Mouse (Mus musculus) lung, embryonic 16.5 days (tissue): ENCODE data around the gene B4galt1. TPM values are rescaled to one million over a fixed set of nuclear protein-coding genes. Genes with fewer than 3 reads are reported as not detected.

ENCODE experiments used
- ATAC-seq: fragments of 200-750 bp; cut with Nextera tagmentation; 2 replicates; pipeline ENCODE4 v1.8.0; 2017; ENCODE audit warnings: low read depth, mild to moderate bottlenecking, moderate library complexity
- H3K27ac ChIP-seq: fragments of 300-500 bp; sonication (generic); 2 replicates; pipeline ENCODE4 v1.5.1; 2014; ENCODE audit warnings: mild to moderate bottlenecking, control low read depth, low read length
- H3K27me3 ChIP-seq: fragments of 300-500 bp; sonication (generic); 2 replicates; pipeline ENCODE4 v1.6.1; 2014; ENCODE audit warnings: low read depth, low read length, mixed read lengths; ENCODE audit not compliant: control insufficient read depth, insufficient read depth
- H3K36me3 ChIP-seq: fragments of 300-500 bp; sonication (generic); 2 replicates; pipeline ENCODE4 v1.6.1; 2014; ENCODE audit warnings: low read length; ENCODE audit not compliant: control insufficient read depth, insufficient read depth
- H3K4me1 ChIP-seq: fragments of 300-500 bp; sonication (generic); replicated peaks from 2 replicates; pipeline ENCODE4 v1.6.1; 2014; ENCODE audit warnings: low read length, mixed read lengths; ENCODE audit not compliant: control insufficient read depth, insufficient read depth
- H3K4me2 ChIP-seq: fragments of 300-500 bp; sonication (generic); 2 replicates; pipeline ENCODE4 v1.6.1; 2014; ENCODE audit warnings: low read depth, low read length, control low read depth
- H3K4me3 ChIP-seq: fragments of 300-500 bp; sonication (generic); 2 replicates; pipeline ENCODE4 v1.5.1; 2014; ENCODE audit warnings: mild to moderate bottlenecking, low read length, control low read depth
- H3K9ac ChIP-seq: fragments of 300-500 bp; sonication (generic); 2 replicates; pipeline ENCODE4 v1.6.1; 2014; ENCODE audit warnings: low read length, control low read depth
- H3K9me3 ChIP-seq: fragments of 300-500 bp; sonication (generic); 2 replicates; pipeline ENCODE4 v1.6.1; 2016; ENCODE audit warnings: low read length; ENCODE audit not compliant: control insufficient read depth
- WGBS: fragments of 180-500 bp; shearing (Covaris S2); extraction: QIAGEN DNeasy Blood & Tissue Kit; methylation state at CpG from one replicate; pipeline ENCODE4 v1.1.7; 2014; 5-methylcytosine and 5-hydroxymethylcytosine counted together
- polyA plus RNA-seq: library from polyadenylated mRNA; unstranded; fragments of >200 nt; fragmentation: Nextera tagmentation; extraction: Ambion mirVana; gene quantifications from 2 replicates; pipeline ENCODE4 v1.2.1, GENCODE M21; 2015

The B4galt1 gene
- polyA plus RNA-seq, 1 experiment from 2014 or later = 79.0 TPM

DNA sequence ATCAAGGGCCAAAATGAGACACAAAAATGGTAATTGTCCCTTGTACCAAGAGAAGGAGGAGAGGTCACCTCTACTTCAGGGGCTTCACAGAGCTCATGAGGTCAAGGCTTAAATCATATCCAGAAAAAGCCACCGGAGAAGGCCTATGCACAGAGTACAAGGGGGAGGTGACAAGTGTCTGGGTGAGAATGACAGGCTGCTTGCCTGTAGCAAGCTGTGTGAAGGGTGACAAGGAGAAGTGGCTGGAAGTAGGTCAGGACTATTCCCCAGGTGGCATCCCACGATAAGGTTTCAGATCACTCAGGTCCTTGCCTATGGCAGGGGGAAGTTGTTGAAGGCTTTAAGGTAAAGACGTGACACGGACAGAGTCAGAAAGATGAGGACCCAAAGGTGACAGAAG, 33.8 kb downstream of the B4galt1 start:
- Histone ChIP-seq H3K27me3 (no peaks in the 10 kb centered on the region), H3K36me3 (no peaks in the 10 kb centered on the region; the same call in 1 of the 2 replicates), H3K4me2 (no peak overlapping the region), H3K9me3 (no peaks in the 10 kb centered on the region), H3K4me1 (peaks cover 26% of the 10 kb centered on the region; the same call in 1 of the 2 replicates), H3K4me3 (no peak overlapping the region), H3K27ac (no peak overlapping the region), H3K9ac (no peak overlapping the region)
- WGBS = 79% methylated on average over 4 of the region's 4 CpGs
- ATAC-seq = no peak

- Histone ChIP-seq H3K4me3 (no peak overlapping the region), H3K9ac (no peak overlapping the region), H3K27me3 (no peaks in the 10 kb centered on the region), H3K36me3 (no peaks in the 10 kb centered on the region; the same call in 1 of the 2 replicates), H3K4me1 (peaks cover 27% of the 10 kb centered on the region; the same call in 1 of the 2 replicates), H3K27ac (no peak overlapping the region; the same call in 1 of the 2 replicates), H3K9me3 (no peaks in the 10 kb centered on the region), H3K4me2 (no peak overlapping the region)
- WGBS = 88% methylated on average over 6 of the region's 6 CpGs
- ATAC-seq = no peak
Measured at GRCm38 (mm10) chr4:40819151-40819550, 34.7 kb downstream of the B4galt1 start.

DNA sequence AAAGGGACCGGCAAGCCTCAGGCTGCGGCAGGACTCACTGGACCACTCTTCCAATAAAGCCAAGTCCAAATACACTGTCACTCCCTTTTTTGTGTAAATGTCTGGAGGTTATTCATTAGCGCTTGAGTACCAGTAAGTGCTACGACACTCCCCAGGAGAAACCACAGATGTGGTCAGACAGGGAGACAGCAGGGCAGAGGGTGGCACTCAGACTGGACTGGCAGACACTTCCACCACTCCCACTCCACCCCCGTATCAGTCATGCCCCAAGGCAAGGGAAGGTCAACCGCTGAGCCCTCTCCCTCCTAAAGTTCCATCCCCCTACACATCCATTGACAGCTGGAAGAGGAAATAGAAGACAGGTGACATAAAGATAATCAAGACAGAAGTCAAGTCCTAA, 35.4 kb downstream of the B4galt1 start:
- 45% methylated on average over 6 of the region's 6 CpGs for WGBS
- Histone ChIP-seq H3K27me3 (no peaks in the 10 kb centered on the region), H3K9ac (no peak overlapping the region), H3K9me3 (no peaks in the 10 kb centered on the region), H3K36me3 (peaks cover 6% of the 10 kb centered on the region; the same call in 1 of the 2 replicates), H3K27ac (peak overlapping the region; percentile 69), H3K4me1 (peaks cover 27% of the 10 kb centered on the region; the same call in 1 of the 2 replicates), H3K4me2 (0 out of 2 replicates have a peak overlapping the region, but pooled peaks have one; percentile 7), H3K4me3 (no peak overlapping the region)
- ATAC-seq = peak; percentile 83

DNA sequence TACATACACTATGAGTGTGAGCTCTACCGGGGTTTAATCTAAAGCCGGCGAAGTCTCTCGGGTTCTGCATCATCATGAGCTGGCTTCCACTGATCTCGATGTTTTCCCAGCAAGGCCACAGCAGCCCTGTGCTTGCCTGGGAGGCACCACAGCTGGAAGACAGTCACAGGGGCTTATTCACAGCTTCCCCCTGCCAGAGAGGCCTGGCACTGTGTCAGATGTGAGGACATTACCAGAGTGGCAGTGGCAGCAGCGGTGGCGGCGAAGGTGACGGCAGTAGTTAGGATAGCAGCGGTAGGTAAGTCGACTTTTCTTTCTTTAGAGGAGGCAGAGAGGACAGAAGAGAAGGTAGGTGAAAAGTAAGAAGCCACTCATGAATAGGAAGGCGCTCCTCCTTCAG, 35.9 kb downstream of the B4galt1 start:
- H3K4me1 ChIP-seq = peaks cover 25% of the 10 kb centered on the region; the same call in 1 of the 2 replicates

GRCm38 (mm10) chr4:40815775-40816372, 37.9 kb downstream of the B4galt1 start:
- H3K4me3 ChIP-seq = no peak overlapping the region
- H3K36me3 ChIP-seq = peaks cover 23% of the 10 kb centered on the region
- no peak overlapping the region for H3K9ac ChIP-seq
- H3K27ac ChIP-seq = peak overlapping the region; percentile 10; the same call in 1 of the 2 replicates
- H3K9me3 ChIP-seq = no peaks in the 10 kb centered on the region
- no peak overlapping the region for H3K4me2 ChIP-seq
- no peaks in the 10 kb centered on the region for H3K27me3 ChIP-seq
- no peak for ATAC-seq
- 49% methylated on average over 12 of the region's 12 CpGs for WGBS
- peaks cover 25% of the 10 kb centered on the region; the same call in 1 of the 2 replicates for H3K4me1 ChIP-seq

More for the DNA sequence above, 35.9 kb downstream of the B4galt1 start:
- peak; percentile 35; the same call in 1 of the 2 replicates for ATAC-seq
- peak overlapping the region; percentile 69 for H3K27ac ChIP-seq
- H3K4me3 ChIP-seq = no peak overlapping the region
- peaks cover 8% of the 10 kb centered on the region; the same call in 1 of the 2 replicates for H3K36me3 ChIP-seq
- H3K9me3 ChIP-seq = no peaks in the 10 kb centered on the region
- 56% methylated on average over 12 of the region's 12 CpGs for WGBS
- H3K9ac ChIP-seq = no peak overlapping the region
- H3K27me3 ChIP-seq = no peaks in the 10 kb centered on the region
- H3K4me2 ChIP-seq = 0 out of 2 replicates have a peak overlapping the region, but pooled peaks have one; percentile 7

- H3K9ac ChIP-seq = no peak overlapping the region
- no peaks in the 10 kb centered on the region for H3K9me3 ChIP-seq
- H3K4me2 ChIP-seq = no peak overlapping the region
- H3K4me3 ChIP-seq = no peak overlapping the region
- H3K27ac ChIP-seq = no peak overlapping the region
- peaks cover 23% of the 10 kb centered on the region for H3K36me3 ChIP-seq
- no peaks in the 10 kb centered on the region for H3K27me3 ChIP-seq
- peaks cover 25% of the 10 kb centered on the region; the same call in 1 of the 2 replicates for H3K4me1 ChIP-seq
- 83% methylated on average over 3 of the region's 3 CpGs for WGBS
- no peak for ATAC-seq
Measured at GRCm38 (mm10) chr4:40815120-40815519, 38.7 kb downstream of the B4galt1 start.

- H3K36me3 ChIP-seq = peaks cover 23% of the 10 kb centered on the region
- H3K4me2 ChIP-seq = no peak overlapping the region
- ATAC-seq = no peak
- H3K4me1 ChIP-seq = peaks cover 25% of the 10 kb centered on the region; the same call in 1 of the 2 replicates
- no peaks in the 10 kb centered on the region for H3K27me3 ChIP-seq
- no peak overlapping the region for H3K4me3 ChIP-seq
- H3K9me3 ChIP-seq = no peaks in the 10 kb centered on the region
- H3K27ac ChIP-seq = no peak overlapping the region
- H3K9ac ChIP-seq = no peak overlapping the region
- WGBS = 76% methylated on average over 6 of the region's 6 CpGs
Measured at GRCm38 (mm10) chr4:40814359-40814758, 39.4 kb downstream of the B4galt1 start.

- H3K9me3 ChIP-seq = no peaks in the 10 kb centered on the region
- no peak overlapping the region for H3K4me3 ChIP-seq
- no peak overlapping the region for H3K27ac ChIP-seq
- ATAC-seq = no peak
- H3K27me3 ChIP-seq = no peaks in the 10 kb centered on the region
- H3K4me2 ChIP-seq = no peak overlapping the region
- peaks cover 16% of the 10 kb centered on the region; the same call in 1 of the 2 replicates for H3K4me1 ChIP-seq
- 86% methylated on average over 1 of the region's 1 CpGs for WGBS
- peaks cover 34% of the 10 kb centered on the region for H3K36me3 ChIP-seq
- H3K9ac ChIP-seq = no peak overlapping the region
Measured at GRCm38 (mm10) chr4:40812891-40813290, 40.9 kb downstream of the B4galt1 start.

- peaks cover 49% of the 10 kb centered on the region for H3K36me3 ChIP-seq
- no peak overlapping the region for H3K4me3 ChIP-seq
- H3K9ac ChIP-seq = no peak overlapping the region
- 0 out of 2 replicates have a peak, but pooled peaks cover 3% of the 10 kb centered on the region for H3K4me1 ChIP-seq
- ATAC-seq = no peak
- H3K4me2 ChIP-seq = no peak overlapping the region
- H3K27ac ChIP-seq = no peak overlapping the region
- H3K9me3 ChIP-seq = no peaks in the 10 kb centered on the region
- no peaks in the 10 kb centered on the region for H3K27me3 ChIP-seq
- whole genome bisulfite sequencing = 82% methylated on average over 5 of the region's 5 CpGs
Measured at GRCm38 (mm10) chr4:40810481-40810880, 43.3 kb downstream of the B4galt1 start.
